Mouse (Mus musculus) kidney, embryonic 14.5 days (tissue): Measurements from ENCODE around the gene Mrps34. TPM values are rescaled to one million over a fixed set of nuclear protein-coding genes. Genes with fewer than 3 reads are reported as not detected.

ENCODE experiments used
- ATAC-seq: fragments of 200-750 bp; cut with Nextera tagmentation; 2 replicates; pipeline ENCODE4 v1.8.0; 2017; ENCODE audit warnings: moderate number of reproducible peaks, mild to moderate bottlenecking, moderate TSS enrichment, moderate library complexity; ENCODE audit not compliant: low FRiP score, low TSS enrichment
- H3K27ac ChIP-seq: fragments of 300-500 bp; sonication (generic); 2 replicates; pipeline ENCODE4 v1.5.1; 2014; ENCODE audit warnings: low read depth, mild to moderate bottlenecking, low read length, moderate library complexity, mixed read lengths
- H3K27me3 ChIP-seq: fragments of 300-500 bp; sonication (generic); 2 replicates; pipeline ENCODE4 v1.6.1; 2014; ENCODE audit warnings: mild to moderate bottlenecking, low read length; ENCODE audit not compliant: control insufficient read depth, insufficient read depth
- H3K36me3 ChIP-seq: fragments of 300-500 bp; sonication (generic); 2 replicates; pipeline ENCODE4 v1.6.1; 2014; ENCODE audit warnings: low read length, mixed read lengths; ENCODE audit not compliant: control insufficient read depth, insufficient read depth
- H3K4me1 ChIP-seq: fragments of 300-500 bp; sonication (generic); 2 replicates; pipeline ENCODE4 v1.6.1; 2014; ENCODE audit warnings: low read length, mixed read lengths; ENCODE audit not compliant: control insufficient read depth, insufficient read depth
- H3K4me2 ChIP-seq: fragments of 300-500 bp; sonication (generic); replicated peaks from 2 replicates; pipeline ENCODE4 v1.6.1; 2014; ENCODE audit warnings: low read depth, mild to moderate bottlenecking, low read length
- H3K4me3 ChIP-seq: fragments of 300-500 bp; sonication (generic); 2 replicates; pipeline ENCODE4 v1.5.1; 2014; ENCODE audit warnings: mild to moderate bottlenecking, low read length
- H3K9ac ChIP-seq: fragments of 300-500 bp; sonication (generic); 2 replicates; pipeline ENCODE4 v1.6.1; 2014; ENCODE audit warnings: low read depth, mild to moderate bottlenecking, low read length, moderate library complexity
- H3K9me3 ChIP-seq: fragments of 300-500 bp; sonication (generic); 2 replicates; pipeline ENCODE4 v1.6.1; 2016; ENCODE audit warnings: low read length; ENCODE audit not compliant: control insufficient read depth
- WGBS: fragments of 180-500 bp; shearing (Covaris S2); extraction: QIAGEN DNeasy Blood & Tissue Kit; methylation state at CpG from one replicate; pipeline ENCODE4 v1.1.7; 2014; 5-methylcytosine and 5-hydroxymethylcytosine counted together
- polyA plus RNA-seq: library from polyadenylated mRNA; unstranded; fragments of >200 nt; fragmentation: Nextera tagmentation; extraction: Ambion mirVana; gene quantifications from 2 replicates; pipeline ENCODE4 v1.2.1, GENCODE M21; 2014

Gene Mrps34
- polyA plus RNA-seq, 1 experiment from 2014 or later: 102 TPM

GRCm38 (mm10) chr17:24902671-24903474 is 8.0 kb downstream of the Mrps34 start:
- no peak for ATAC-seq
- Histone ChIP-seq H3K9me3 (no peaks in the 10 kb centered on the region), H3K27me3 (no peaks in the 10 kb centered on the region), H3K4me2 (no peak overlapping the region), H3K36me3 (peaks cover 100% of the 10 kb centered on the region), H3K4me3 (no peak overlapping the region), H3K27ac (no peak overlapping the region), H3K4me1 (no peaks in the 10 kb centered on the region), H3K9ac (no peak overlapping the region)
- WGBS: 71% methylated on average over 9 of the region's 9 CpGs

GRCm38 (mm10) chr17:24903767-24904166 is 8.9 kb downstream of the Mrps34 start:
- Histone ChIP-seq H3K4me3 (no peak overlapping the region), H3K9me3 (no peaks in the 10 kb centered on the region), H3K9ac (no peak overlapping the region), H3K36me3 (peaks cover 100% of the 10 kb centered on the region), H3K27ac (no peak overlapping the region), H3K27me3 (no peaks in the 10 kb centered on the region), H3K4me1 (no peaks in the 10 kb centered on the region), H3K4me2 (no peak overlapping the region)
- ATAC-seq: no peak
- 92% methylated on average over 9 of the region's 9 CpGs for WGBS

GRCm38 (mm10) chr17:24907591-24907990 is 12.7 kb downstream of the Mrps34 start:
- H3K27me3 ChIP-seq: no peaks in the 10 kb centered on the region
- H3K36me3 ChIP-seq: peaks cover 96% of the 10 kb centered on the region
- no peak for ATAC-seq
- 100% methylated on average over 2 of the region's 2 CpGs for WGBS
- H3K9me3 ChIP-seq: no peaks in the 10 kb centered on the region
- no peak overlapping the region for H3K4me3 ChIP-seq
- no peaks in the 10 kb centered on the region for H3K4me1 ChIP-seq
- H3K9ac ChIP-seq: no peak overlapping the region
- no peak overlapping the region for H3K27ac ChIP-seq
- no peak overlapping the region for H3K4me2 ChIP-seq

GRCm38 (mm10) chr17:24913984-24914383 is 19.1 kb downstream of the Mrps34 start:
- no peak overlapping the region for H3K4me3 ChIP-seq
- no peak overlapping the region for H3K9ac ChIP-seq
- H3K4me1 ChIP-seq: no peaks in the 10 kb centered on the region
- no peak overlapping the region for H3K4me2 ChIP-seq
- peaks cover 94% of the 10 kb centered on the region for H3K36me3 ChIP-seq
- H3K9me3 ChIP-seq: no peaks in the 10 kb centered on the region
- H3K27ac ChIP-seq: no peak overlapping the region
- H3K27me3 ChIP-seq: no peaks in the 10 kb centered on the region
- ATAC-seq: no peak

GRCm38 (mm10) chr17:24923246-24923645 is 28.3 kb downstream of the Mrps34 start:
- ATAC-seq: no peak

GRCm38 (mm10) chr17:24929506-24929905 is 34.6 kb downstream of the Mrps34 start:
- H3K27ac ChIP-seq: no peak overlapping the region
- H3K27me3 ChIP-seq: no peaks in the 10 kb centered on the region
- no peak overlapping the region for H3K9ac ChIP-seq
- ATAC-seq: no peak
- no peak overlapping the region for H3K4me3 ChIP-seq
- H3K4me1 ChIP-seq: peaks cover 2% of the 10 kb centered on the region
- H3K36me3 ChIP-seq: peaks cover 40% of the 10 kb centered on the region
- WGBS: 69% methylated on average over 1 of the region's 1 CpGs
- H3K9me3 ChIP-seq: no peaks in the 10 kb centered on the region
- no peak overlapping the region for H3K4me2 ChIP-seq

More at GRCm38 (mm10) chr17:24923246-24923645, 28.3 kb downstream of the Mrps34 start:
- Histone ChIP-seq H3K4me3 (no peak overlapping the region), H3K9ac (no peak overlapping the region), H3K4me2 (no peak overlapping the region), H3K27me3 (no peaks in the 10 kb centered on the region), H3K36me3 (peaks cover 94% of the 10 kb centered on the region), H3K4me1 (no peaks in the 10 kb centered on the region), H3K27ac (no peak overlapping the region), H3K9me3 (no peaks in the 10 kb centered on the region)
- WGBS: 91% methylated on average over 1 of the region's 1 CpGs

- WGBS: 90% methylated on average over 4 of the region's 4 CpGs
- no peak for ATAC-seq
- H3K4me2 ChIP-seq: no peak overlapping the region
- no peak overlapping the region for H3K27ac ChIP-seq
- H3K9me3 ChIP-seq: no peaks in the 10 kb centered on the region
- no peak overlapping the region for H3K4me3 ChIP-seq
- H3K4me1 ChIP-seq: peaks cover 17% of the 10 kb centered on the region
- no peaks in the 10 kb centered on the region for H3K27me3 ChIP-seq
- peaks cover 14% of the 10 kb centered on the region for H3K36me3 ChIP-seq
- no peak overlapping the region for H3K9ac ChIP-seq
Measured at GRCm38 (mm10) chr17:24932431-24932830, 37.5 kb downstream of the Mrps34 start.

- H3K36me3 ChIP-seq: peaks cover 9% of the 10 kb centered on the region
- 76% methylated on average over 4 of the region's 4 CpGs for WGBS
- H3K9me3 ChIP-seq: no peaks in the 10 kb centered on the region
- no peak overlapping the region for H3K9ac ChIP-seq
- H3K4me2 ChIP-seq: no peak overlapping the region
- no peak overlapping the region for H3K4me3 ChIP-seq
- no peak for ATAC-seq
- H3K27me3 ChIP-seq: no peaks in the 10 kb centered on the region
- no peak overlapping the region for H3K27ac ChIP-seq
- peaks cover 17% of the 10 kb centered on the region for H3K4me1 ChIP-seq
Measured at GRCm38 (mm10) chr17:24933163-24933562, 38.2 kb downstream of the Mrps34 start.

GRCm38 (mm10) chr17:24934926-24935325 is 40.0 kb downstream of the Mrps34 start:
- ATAC-seq: no peak
- H3K4me1 ChIP-seq: peaks cover 17% of the 10 kb centered on the region
- H3K4me2 ChIP-seq: peak overlapping the region; percentile 76
- H3K9ac ChIP-seq: peak overlapping the region; percentile 83; the same call in 1 of the 2 replicates
- H3K36me3 ChIP-seq: peaks cover 9% of the 10 kb centered on the region
- no peak overlapping the region for H3K27ac ChIP-seq
- no peaks in the 10 kb centered on the region for H3K9me3 ChIP-seq
- peak overlapping the region; percentile 99; the same call in 1 of the 2 replicates for H3K4me3 ChIP-seq
- 73% methylated on average over 4 of the region's 4 CpGs for WGBS
- H3K27me3 ChIP-seq: no peaks in the 10 kb centered on the region
